Mouse (Mus musculus) left cerebral cortex, postnatal 10 days (tissue): Measurements from ENCODE around the gene Ddrgk1. TPM values are rescaled to one million over a fixed set of nuclear protein-coding genes. Genes with fewer than 3 reads are reported as not detected.

Source experiments
- DNase-seq, 2 experiments: peaks; one replicate each; pipeline ENCODE4 v3.0.0; 2021 to 2022; ENCODE audit warnings: low spot score in 2 of 2, mixed read lengths in 1 of 2; ENCODE audit errors: extremely low spot score in 1 of 2
- intact Hi-C: fragments of 180-260 bp; cut with DNase I; formaldehyde crosslinking; loops from one replicate; pipeline ENCODE4 v1.15.1; 2025
- total RNA-seq, 2 experiments: library from RNA; stranded (reverse); gene quantifications; 2 replicates each; pipeline ENCODE4 v1.2.3; 2021

Gene Ddrgk1
- total RNA-seq, 2 experiments from 2014 or later = 59.7 to 72.2 TPM

DNA sequence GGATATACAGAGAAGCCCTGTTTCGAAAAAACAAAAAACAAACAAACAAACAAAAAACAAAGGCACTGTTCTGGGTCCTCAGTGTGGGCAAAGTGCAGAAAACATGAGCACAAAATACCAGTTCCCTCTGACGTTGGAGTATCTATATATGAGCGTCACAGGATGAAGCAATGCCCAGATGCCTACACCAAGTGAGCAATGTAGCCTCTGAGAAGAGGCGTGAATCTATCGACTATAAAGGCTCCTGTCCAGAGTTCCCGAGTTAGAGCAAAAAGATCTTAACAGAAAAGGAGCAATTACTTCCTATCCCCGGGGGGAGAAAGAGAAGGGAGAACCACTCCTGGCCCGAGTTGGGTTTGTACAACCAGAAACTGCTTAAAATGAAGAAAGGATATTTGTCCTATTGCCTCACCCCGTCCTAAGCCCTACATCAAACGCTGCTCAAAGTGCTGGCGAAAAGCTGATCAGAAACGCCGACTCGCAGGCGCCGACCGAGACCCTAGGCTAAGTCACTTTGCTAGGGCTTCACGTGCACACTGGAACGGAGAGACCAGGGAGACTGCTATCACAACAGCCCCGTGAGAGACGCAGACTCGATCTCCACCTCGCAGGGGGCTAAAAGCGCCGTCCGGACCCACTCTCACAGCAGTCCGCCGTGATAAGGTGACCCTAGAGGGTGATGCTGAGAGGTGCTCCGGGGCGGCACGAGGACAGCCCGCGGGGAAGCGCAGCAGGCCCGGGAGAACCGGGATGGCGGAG lies 35.2 kb downstream of the Ddrgk1 start:
- intact Hi-C loops = no loop called here
- no peak for DNase-seq

DNA sequence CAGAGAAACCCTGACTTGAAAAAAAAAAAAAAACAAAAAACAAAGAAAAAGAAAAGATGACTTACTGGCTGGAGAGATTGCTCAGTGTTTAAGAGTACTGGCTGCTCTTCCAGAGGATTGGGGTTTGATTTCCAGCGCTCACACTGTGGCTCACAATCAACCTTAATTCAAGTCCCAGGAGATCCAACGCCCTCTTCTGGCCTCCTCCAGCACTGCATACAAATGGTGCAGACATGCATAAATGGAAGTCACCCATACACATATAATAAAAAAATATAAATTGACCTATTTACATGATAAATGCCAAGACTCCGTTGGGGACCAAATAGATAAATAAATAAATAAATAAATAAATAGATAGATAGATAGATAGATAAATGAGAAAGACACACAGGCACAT lies 36.0 kb downstream of the Ddrgk1 start:
- intact Hi-C loops = no loop called here
- no peak for DNase-seq

DNA sequence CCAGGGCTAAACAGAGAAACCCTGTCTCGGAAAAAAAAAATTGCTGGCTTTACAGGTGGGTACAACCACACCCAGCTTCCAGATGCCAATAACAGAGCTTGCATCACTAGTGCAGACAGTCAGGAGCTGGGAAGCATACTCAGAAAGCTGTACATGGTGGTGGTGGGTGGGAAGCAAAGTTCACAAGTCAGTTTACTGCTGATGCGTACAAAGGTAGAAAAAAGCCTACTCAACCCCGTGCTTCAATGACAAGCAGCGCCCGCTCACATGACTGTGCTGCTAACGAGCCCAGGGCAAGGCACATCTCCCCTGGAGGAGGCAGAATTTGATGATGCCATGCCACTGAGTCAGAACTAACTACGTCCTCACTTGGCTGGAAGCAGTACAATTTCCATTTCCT lies 45.5 kb downstream of the Ddrgk1 start:
- intact Hi-C loops = no loop called here
- DNase-seq = no peak

- intact Hi-C loops = no loop called here
- no peak for DNase-seq
Observed at GRCm38 (mm10) chr2:130613091-130613490, 51.4 kb downstream of the Ddrgk1 start.

Other genes with a start within 250 kb of the Ddrgk1 start
- gene Vps16, start 240.3 kb downstream of the Ddrgk1 start, total RNA-seq = 100 to 1,000 TPM in 1 of 2 experiments, 10 to 100 TPM in 1; 83.9 to 105 TPM
- 10 to 100 TPM; 22.8 to 23.4 TPM for gene Pced1a, start 240.0 kb downstream of the Ddrgk1 start, total RNA-seq
- 100 to 1,000 TPM; 257 to 262 TPM for gene Ptpra, start 214.4 kb downstream of the Ddrgk1 start, total RNA-seq
- gene Mrps26, start 100.9 kb downstream of the Ddrgk1 start, total RNA-seq = 10 to 100 TPM; 67.1 to 73.0 TPM
- under 1 TPM in 1 of 2 experiments, not detected in 1; 0.84 TPM for gene Oxt, start 88.5 kb downstream of the Ddrgk1 start, total RNA-seq
- 1 to 10 TPM in 1 of 2 experiments, under 1 TPM in 1; 0.77 to 1.8 TPM for gene Avp, start 82.1 kb downstream of the Ddrgk1 start, total RNA-seq
- 1 to 10 TPM; 8.0 TPM for gene Fastkd5, start 34.6 kb downstream of the Ddrgk1 start, total RNA-seq
- 1 to 10 TPM; 8.5 to 8.7 TPM for gene Ubox5, start 34.6 kb downstream of the Ddrgk1 start, total RNA-seq
- 10 to 100 TPM; 45.3 to 46.8 TPM for gene Lzts3, start 21.9 kb downstream of the Ddrgk1 start, total RNA-seq
- gene Itpa, start 3.0 kb upstream of the Ddrgk1 start, total RNA-seq = 10 to 100 TPM; 42.2 to 48.9 TPM
- gene Slc4a11, start 32.9 kb upstream of the Ddrgk1 start, total RNA-seq = under 1 TPM; 0.39 to 0.58 TPM
- 10 to 100 TPM; 71.8 to 77.5 TPM for gene 4930402H24Rik, start 241.7 kb upstream of the Ddrgk1 start, total RNA-seq
- 100 to 1,000 TPM; 117 to 120 TPM for gene Atrn, start 241.8 kb upstream of the Ddrgk1 start, total RNA-seq